Mouse (Mus musculus) left cerebral cortex, postnatal 4 days (tissue): ENCODE results near the gene Gab3. TPM values are rescaled to one million over a fixed set of nuclear protein-coding genes. Genes with fewer than 3 reads are reported as not detected.
A peak's percentile ranks its signal among the peaks of the same experiment; 100 is the strongest.
"Not testable (repeated sequence)": the region's sequence is repeated elsewhere in the genome, so short reads cannot be mapped to it uniquely, and the experiment has no call there.

Experiments used
- DNase-seq: peaks from one replicate; pipeline ENCODE4 v3.0.0-alpha.2; 2022
- intact Hi-C: fragments of 180-260 bp; cut with DNase I; formaldehyde crosslinking; loops from one replicate; pipeline ENCODE4 v1.15.1; 2025
- total RNA-seq, 2 experiments: library from RNA; stranded (reverse); gene quantifications; 2 replicates each; pipeline ENCODE4 v1.2.3; 2021

The Gab3 gene
- total RNA-seq, 2 experiments from 2014 or later = 1.7 to 2.1 TPM

DNA sequence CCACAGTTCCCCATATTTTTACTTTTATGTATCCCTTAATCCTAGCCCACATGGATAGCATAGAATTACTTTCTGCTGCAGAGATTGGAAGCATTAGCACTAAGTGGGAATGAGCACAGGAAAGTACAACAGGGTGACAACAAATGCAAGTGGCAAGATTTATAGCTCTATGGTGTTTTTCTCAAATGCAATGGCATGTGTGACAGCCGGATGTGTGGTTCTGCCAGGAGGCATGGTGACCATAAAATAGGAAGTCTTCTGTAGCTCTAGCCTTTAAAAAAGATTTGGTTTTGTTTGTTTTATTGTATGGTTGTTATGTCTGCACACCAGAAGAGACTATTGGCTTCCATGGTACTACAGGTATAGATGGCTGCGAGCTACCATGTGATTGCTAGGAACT, 50.1 kb downstream of the Gab3 start:
- DNase-seq = no peak
- intact Hi-C loops = no loop called here

DNA sequence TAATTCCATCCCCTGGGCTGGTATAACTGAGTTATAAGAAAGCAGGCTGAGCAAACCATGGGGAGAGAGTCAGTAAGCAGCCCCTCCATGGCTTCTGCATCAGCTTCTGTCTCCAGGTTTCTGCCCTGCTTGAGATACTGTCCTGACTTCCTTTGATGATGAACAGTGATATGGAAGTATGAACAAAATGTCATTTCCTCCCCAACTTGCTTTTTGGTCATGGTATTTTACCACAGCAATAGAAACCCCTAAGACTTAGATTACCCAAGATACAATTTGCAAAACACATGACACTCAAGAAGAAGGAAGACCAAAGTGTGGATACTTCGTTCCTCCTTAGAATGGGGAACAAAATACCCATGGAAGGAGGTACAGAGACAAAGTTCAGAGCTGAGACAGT, 51.2 kb downstream of the Gab3 start:
- DNase-seq, intact Hi-C loops: not testable (repeated sequence)

DNA sequence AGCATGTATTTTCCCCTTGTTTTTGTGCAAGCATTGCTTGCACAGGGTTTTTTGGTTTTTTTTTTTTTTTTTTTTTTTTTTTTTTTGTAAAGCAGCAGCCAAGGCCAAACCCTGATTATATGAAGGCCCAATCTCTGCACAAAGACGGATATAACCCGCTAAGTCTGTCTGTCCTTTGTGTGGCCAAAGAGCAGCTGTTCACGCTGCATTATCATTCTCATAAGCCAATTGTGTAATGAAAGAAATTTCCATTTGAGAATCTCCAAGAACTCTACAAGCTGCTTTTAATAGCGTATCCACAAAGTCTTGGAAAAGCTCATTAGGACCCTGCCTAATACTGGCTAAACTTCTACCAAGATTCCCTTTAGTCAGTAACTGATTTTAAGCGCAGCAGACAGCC, 101.5 kb downstream of the Gab3 start:
- DNase-seq = no peak
- intact Hi-C loops = no loop called here

DNA sequence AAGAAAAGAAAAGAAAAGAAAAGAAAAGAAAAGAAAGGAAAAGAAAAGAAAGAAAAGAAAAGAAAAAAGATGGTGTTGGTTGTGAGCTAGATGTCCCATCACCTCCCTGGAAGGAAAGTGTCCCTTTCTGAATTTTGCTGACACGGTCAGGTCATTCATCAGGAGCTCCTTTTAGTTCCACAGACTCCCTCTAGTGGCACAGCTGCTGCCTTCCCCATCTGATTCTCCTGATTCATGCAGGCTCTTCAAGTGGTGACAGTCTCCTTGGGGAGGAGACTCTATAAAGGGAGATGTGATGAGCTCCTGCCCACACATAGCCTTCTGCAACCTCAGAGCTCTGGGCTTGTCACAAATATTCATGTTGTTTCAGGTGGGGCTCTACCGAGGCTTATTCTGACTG, 122.4 kb downstream of the Gab3 start:
- peak; percentile 6 for DNase-seq
- intact Hi-C loops = not testable (repeated sequence)

DNA sequence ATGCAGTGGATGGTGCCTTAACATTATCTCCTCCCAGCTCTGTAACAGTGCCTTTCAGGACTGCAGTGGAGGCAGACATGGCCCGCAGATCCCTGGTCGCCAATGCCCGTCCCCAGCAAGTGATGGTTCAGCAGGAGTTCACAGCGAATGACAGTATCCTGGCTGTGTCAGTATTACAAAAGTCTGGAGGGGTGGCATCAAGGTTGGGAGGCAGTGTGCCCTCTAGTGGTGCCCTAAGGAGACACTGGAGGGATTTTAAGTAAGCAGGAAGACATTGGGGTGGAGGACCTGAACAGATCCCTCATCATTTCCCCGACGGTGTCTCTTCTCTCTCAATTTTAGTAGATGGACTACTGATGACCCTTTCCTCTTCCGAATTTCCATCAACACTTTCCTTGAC, 126.1 kb downstream of the Gab3 start:
- intact Hi-C loops = not testable (repeated sequence)

More for the DNA sequence above, 126.1 kb downstream of the Gab3 start:
- DNase-seq = not testable (repeated sequence)

Other genes with a start within 250 kb of the Gab3 start
- gene Gm5936, start 248.3 kb downstream of the Gab3 start, total RNA-seq = under 1 TPM; 0.14 to 0.22 TPM
- gene Dkc1, start 10.4 kb upstream of the Gab3 start, total RNA-seq = 10 to 100 TPM; 29.8 to 32.8 TPM
- 10 to 100 TPM; 19.1 TPM for gene Mpp1, start 45.6 kb upstream of the Gab3 start, total RNA-seq
- not detected for gene Smim9, start 78.3 kb upstream of the Gab3 start, total RNA-seq